Mouse (Mus musculus): ENCODE measurements around the gene Fmo5. TPM values are rescaled to one million over a fixed set of nuclear protein-coding genes. Genes with fewer than 3 reads are reported as not detected.

Fmo5 gene
- 0.12 TPM for polyA plus RNA-seq (2012; fragmentation: generic; extraction: Trizol)
- long read RNA-seq, experiment 1 = 0 reads
- long read RNA-seq, experiment 2, partial matches to known transcripts = 0 of 3 reads
- long read RNA-seq, experiment 2, other reads (novel, unspliced or antisense) = 3 of 3 reads

DNA sequence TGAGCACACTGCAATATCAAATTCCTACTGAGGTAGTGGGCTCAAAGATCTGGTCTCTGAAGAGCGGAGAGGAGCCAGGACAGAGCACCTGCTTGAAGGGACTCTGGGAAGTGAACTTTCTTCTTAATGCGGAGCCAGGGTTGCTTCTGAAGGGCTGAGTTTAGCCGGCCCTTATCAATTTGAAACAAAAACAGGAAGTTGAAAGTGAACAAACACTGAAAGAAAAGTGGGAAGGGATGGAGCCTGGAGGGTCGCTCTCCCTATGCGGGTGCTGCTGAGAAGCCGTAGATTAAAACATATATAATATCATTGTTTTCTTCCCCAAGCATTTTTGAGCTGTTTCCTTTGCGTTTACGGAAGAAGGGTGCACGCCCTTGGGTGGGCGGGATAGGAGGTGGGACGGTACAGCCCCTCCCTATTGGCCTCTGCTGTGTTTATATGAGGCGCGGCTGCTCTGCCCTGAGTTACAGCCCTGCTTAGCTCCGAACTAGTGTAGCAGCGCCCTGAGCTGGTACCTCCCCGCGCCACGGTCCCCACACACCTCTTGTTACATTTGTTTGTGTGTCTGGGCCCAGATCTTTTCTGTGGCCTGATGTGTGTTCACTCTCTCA, at the start of gene Fmo5:
Gene Fmo5 (plus strand): TSS at position 414 of the 611 bp plus-strand sequence.
- no peaks in the 10 kb centered on the region for H3K27me3 ChIP-seq (ENCODE audit: control insufficient read depth, insufficient read depth, insufficient read length)
- TF ChIP-seq MYOD1 (IDR thresholded peaks at IDR 0.05; ENCODE audit: control insufficient read depth, insufficient read length, low read depth) (no peak), MAX (IDR thresholded peaks at IDR 0.05) (no peak), CTCF (IDR thresholded peaks at IDR 0.05; ENCODE audit: control insufficient read depth, insufficient read depth, insufficient read length) (no peak)

GRCm38 (mm10) chr3:97585383-97586160, 43.0 kb upstream of the Fmo5 start:
- H3K4me3 ChIP-seq (ENCODE audit: insufficient read depth, poor library complexity, severe bottlenecking) = no peak overlapping the region
- peaks cover 12% of the 10 kb centered on the region for H3K36me3 ChIP-seq (ENCODE audit: control insufficient read depth, insufficient read depth)
- H3K27me3 ChIP-seq (ENCODE audit: control insufficient read depth, insufficient read depth, insufficient read length) = no peaks in the 10 kb centered on the region
- no peak overlapping the region for H3ac ChIP-seq (ENCODE audit: control insufficient read depth, insufficient read length, low read depth)
- H3K79me2 ChIP-seq (ENCODE audit: control insufficient read depth, insufficient read depth) = no peaks in the 10 kb centered on the region
- TF ChIP-seq CEBPB (IDR thresholded peaks at IDR 0.05; ENCODE audit: low read depth) (no peak), CTCF (IDR thresholded peaks at IDR 0.05; ENCODE audit: control insufficient read depth, insufficient read depth, insufficient read length) (peak; percentile 75), USF1 (IDR thresholded peaks at IDR 0.05; ENCODE audit: low read depth) (no peak), FOSL1 (IDR thresholded peaks at IDR 0.05; ENCODE audit: insufficient read depth, low read length, poor library complexity, severe bottlenecking) (no peak)
- no peaks in the 10 kb centered on the region for H3K79me3 ChIP-seq (ENCODE audit: low read depth)

More for the DNA sequence above, at the start of gene Fmo5:
- no peaks in the 10 kb centered on the region for H3K79me3 ChIP-seq (ENCODE audit: low read depth)
- H3K79me2 ChIP-seq (ENCODE audit: control insufficient read depth, insufficient read depth) = no peaks in the 10 kb centered on the region
- no peaks in the 10 kb centered on the region for H3K36me3 ChIP-seq (ENCODE audit: control insufficient read depth, insufficient read depth)
- H3ac ChIP-seq (ENCODE audit: control insufficient read depth, insufficient read length, low read depth) = no peak within 1 kb of the TSS
- H3K4me3 ChIP-seq (ENCODE audit: insufficient read depth, poor library complexity, severe bottlenecking) = no peak within 1 kb of the TSS

DNA sequence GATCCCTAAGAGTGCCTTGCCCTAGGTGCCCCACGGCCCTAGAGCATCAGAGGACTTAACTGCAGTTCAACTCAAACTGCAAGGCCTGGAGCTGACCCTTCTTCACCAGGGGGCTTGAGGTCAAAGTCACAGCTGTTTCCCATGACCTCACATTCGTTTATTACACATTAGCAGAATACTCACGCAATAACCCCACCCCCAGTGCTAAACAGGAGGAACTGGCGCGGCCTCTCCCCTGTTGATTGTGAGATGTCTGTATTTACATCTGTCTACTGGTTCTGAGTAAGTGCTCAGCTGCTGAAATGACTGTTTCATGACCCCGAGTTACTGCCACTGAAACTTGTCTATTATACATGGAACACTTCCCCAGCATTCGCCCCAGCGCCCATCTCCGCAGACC, 40.9 kb upstream of the Fmo5 start:
- Histone ChIP-seq H3K79me3 (ENCODE audit: low read depth) (no peaks in the 10 kb centered on the region), H3K4me3 (ENCODE audit: insufficient read depth, poor library complexity, severe bottlenecking) (no peak overlapping the region), H3K79me2 (ENCODE audit: control insufficient read depth, insufficient read depth) (no peaks in the 10 kb centered on the region), H3K27me3 (ENCODE audit: control insufficient read depth, insufficient read depth, insufficient read length) (no peaks in the 10 kb centered on the region), H3ac (ENCODE audit: control insufficient read depth, insufficient read length, low read depth) (no peak overlapping the region), H3K36me3 (ENCODE audit: control insufficient read depth, insufficient read depth) (peaks cover 3% of the 10 kb centered on the region)
- TF ChIP-seq FOSL1 (IDR thresholded peaks at IDR 0.05; ENCODE audit: insufficient read depth, low read length, poor library complexity, severe bottlenecking) (no peak), USF1 (IDR thresholded peaks at IDR 0.05; ENCODE audit: low read depth) (no peak), MAX (IDR thresholded peaks at IDR 0.05) (no peak), MYOD1 (IDR thresholded peaks at IDR 0.05; ENCODE audit: control insufficient read depth, insufficient read length, low read depth) (no peak), CEBPB (IDR thresholded peaks at IDR 0.05; ENCODE audit: low read depth) (no peak), CTCF (IDR thresholded peaks at IDR 0.05; ENCODE audit: control insufficient read depth, insufficient read depth, insufficient read length) (no peak), MYOG (IDR thresholded peaks at IDR 0.05; ENCODE audit: control insufficient read depth, extremely low read depth, insufficient read length) (no peak)

DNA sequence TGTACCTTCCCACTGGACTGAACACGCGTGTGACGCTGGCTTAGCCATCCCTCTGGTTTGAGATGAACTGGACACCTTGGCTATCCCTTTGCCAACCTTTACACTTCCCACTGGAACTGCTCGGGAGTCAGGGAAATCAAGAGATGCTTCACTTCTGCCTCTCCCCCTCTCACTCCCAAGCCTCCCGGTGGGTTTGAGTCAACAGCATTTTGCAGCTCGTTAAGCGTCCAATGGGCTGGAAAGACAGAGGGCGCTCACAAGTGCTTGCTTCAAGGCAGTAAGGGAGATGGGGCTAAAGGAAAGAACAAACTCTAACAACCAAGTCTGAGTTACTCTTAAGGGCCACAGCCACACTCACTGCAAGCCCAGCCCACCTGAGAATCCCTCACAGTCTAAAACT, 37.9 kb upstream of the Fmo5 start:
- no peak for TF ChIP-seq FOSL1 (IDR thresholded peaks at IDR 0.05; ENCODE audit: insufficient read depth, low read length, poor library complexity, severe bottlenecking)
- TF ChIP-seq CEBPB (IDR thresholded peaks at IDR 0.05; ENCODE audit: low read depth) = no peak
- TF ChIP-seq MYOD1 (IDR thresholded peaks at IDR 0.05; ENCODE audit: control insufficient read depth, insufficient read length, low read depth) = no peak
- Histone ChIP-seq H3K36me3 (ENCODE audit: control insufficient read depth, insufficient read depth) (peaks cover 8% of the 10 kb centered on the region), H3K79me2 (ENCODE audit: control insufficient read depth, insufficient read depth) (no peaks in the 10 kb centered on the region), H3K79me3 (ENCODE audit: low read depth) (no peaks in the 10 kb centered on the region), H3ac (ENCODE audit: control insufficient read depth, insufficient read length, low read depth) (no peak overlapping the region), H3K27me3 (ENCODE audit: control insufficient read depth, insufficient read depth, insufficient read length) (no peaks in the 10 kb centered on the region), H3K4me3 (ENCODE audit: insufficient read depth, poor library complexity, severe bottlenecking) (no peak overlapping the region)

DNA sequence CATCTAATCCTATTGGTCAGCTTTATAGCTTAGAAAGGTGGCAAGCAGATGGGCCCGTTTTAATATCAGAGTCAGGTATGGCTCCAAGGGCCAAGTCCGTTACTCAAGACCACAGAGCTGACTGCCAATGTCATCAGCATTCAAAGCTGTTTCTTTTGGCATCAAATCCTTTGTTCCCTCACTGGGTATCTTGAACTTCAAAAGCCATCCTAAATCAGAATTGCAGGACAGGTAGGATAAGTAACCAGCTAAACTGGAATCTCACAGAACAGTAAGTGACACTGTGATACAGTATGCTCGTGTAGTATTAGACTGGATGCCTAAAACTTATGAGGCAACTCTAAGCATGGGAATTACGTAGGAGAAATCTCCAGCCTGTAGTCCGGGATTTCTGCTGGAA, 35.5 kb upstream of the Fmo5 start:
- no peak overlapping the region for H3K4me3 ChIP-seq (ENCODE audit: insufficient read depth, poor library complexity, severe bottlenecking)
- H3K79me2 ChIP-seq (ENCODE audit: control insufficient read depth, insufficient read depth) = no peaks in the 10 kb centered on the region
- H3ac ChIP-seq (ENCODE audit: control insufficient read depth, insufficient read length, low read depth) = no peak overlapping the region
- peaks cover 8% of the 10 kb centered on the region for H3K36me3 ChIP-seq (ENCODE audit: control insufficient read depth, insufficient read depth)
- H3K27me3 ChIP-seq (ENCODE audit: control insufficient read depth, insufficient read depth, insufficient read length) = no peaks in the 10 kb centered on the region
- H3K79me3 ChIP-seq (ENCODE audit: low read depth) = no peaks in the 10 kb centered on the region
- TF ChIP-seq MYOG (IDR thresholded peaks at IDR 0.05; ENCODE audit: control insufficient read depth, extremely low read depth, insufficient read length) (no peak), MAX (IDR thresholded peaks at IDR 0.05) (no peak), USF1 (IDR thresholded peaks at IDR 0.05; ENCODE audit: low read depth) (no peak), CTCF (IDR thresholded peaks at IDR 0.05; ENCODE audit: control insufficient read depth, insufficient read depth, insufficient read length) (no peak), MYOD1 (IDR thresholded peaks at IDR 0.05; ENCODE audit: control insufficient read depth, insufficient read length, low read depth) (no peak), FOSL1 (IDR thresholded peaks at IDR 0.05; ENCODE audit: insufficient read depth, low read length, poor library complexity, severe bottlenecking) (no peak), CEBPB (IDR thresholded peaks at IDR 0.05; ENCODE audit: low read depth) (no peak)

GRCm38 (mm10) chr3:97594140-97594539, 34.5 kb upstream of the Fmo5 start:
- no peak overlapping the region for H3ac ChIP-seq (ENCODE audit: control insufficient read depth, insufficient read length, low read depth)
- H3K36me3 ChIP-seq (ENCODE audit: control insufficient read depth, insufficient read depth) = peaks cover 8% of the 10 kb centered on the region
- TF ChIP-seq MAX (IDR thresholded peaks at IDR 0.05) = no peak

More at GRCm38 (mm10) chr3:97594140-97594539, 34.5 kb upstream of the Fmo5 start:
- Histone ChIP-seq H3K4me3 (ENCODE audit: insufficient read depth, poor library complexity, severe bottlenecking) (no peak overlapping the region), H3K27me3 (ENCODE audit: control insufficient read depth, insufficient read depth, insufficient read length) (no peaks in the 10 kb centered on the region), H3K79me3 (ENCODE audit: low read depth) (no peaks in the 10 kb centered on the region), H3K79me2 (ENCODE audit: control insufficient read depth, insufficient read depth) (no peaks in the 10 kb centered on the region)
